Mouse (Mus musculus) MEL (cell line): ENCODE results near the gene Ccdc71. TPM values are rescaled to one million over a fixed set of nuclear protein-coding genes. Genes with fewer than 3 reads are reported as not detected.

ENCODE experiments used
- DNase-seq: peaks from one replicate; pipeline ENCODE4 v3.0.0; 2011; ENCODE audit warnings: low read depth, low spot score
- H3K27ac ChIP-seq: 2 replicates; pipeline ENCODE4 v1.5.1; 2012; ENCODE audit warnings: low read depth, mild to moderate bottlenecking, control low read depth, low read length, moderate library complexity; ENCODE audit not compliant: control insufficient read depth
- H3K27me3 ChIP-seq, 2 experiments: fragments of 150-350 bp in 1 of 2; sonication (generic) in 1 of 2; 2 replicates each; pipeline ENCODE4 v1.6.1; 2012; ENCODE audit warnings: low read length in 2 of 2, mild to moderate bottlenecking in 2 of 2, improper control_type of control experiment in 1 of 2, moderate library complexity in 1 of 2; ENCODE audit not compliant: insufficient read depth in 2 of 2, control insufficient read depth in 1 of 2
- H3K36me3 ChIP-seq, 2 experiments: 2 replicates each; pipeline ENCODE4 v1.6.1; 2012 to 2014; ENCODE audit warnings: low read length in 2 of 2, improper control_type of control experiment in 1 of 2, inconsistent platforms in 1 of 2, mild to moderate bottlenecking in 1 of 2; ENCODE audit not compliant: insufficient read depth in 2 of 2, control insufficient read depth in 1 of 2
- H3K4me1 ChIP-seq, 2 experiments: fragments of 150-350 bp in 1 of 2; sonication (generic) in 1 of 2; 2 replicates each; pipeline ENCODE4 v1.6.1; 2012; ENCODE audit warnings: low read length in 2 of 2, improper control_type of control experiment in 1 of 2, mild to moderate bottlenecking in 1 of 2; ENCODE audit not compliant: insufficient read depth in 2 of 2, control insufficient read depth in 1 of 2
- H3K4me3 ChIP-seq, 2 experiments: fragments of 150-350 bp in 1 of 2; sonication (generic) in 1 of 2; 2 replicates each; pipeline ENCODE4 v1.5.1; 2012; ENCODE audit warnings: low read depth in 2 of 2, low read length in 2 of 2, mild to moderate bottlenecking in 2 of 2, moderate library complexity in 2 of 2, control low read depth in 1 of 2, improper control_type of control experiment in 1 of 2; ENCODE audit not compliant: control insufficient read depth in 1 of 2, insufficient read depth in 1 of 2
- H3K79me2 ChIP-seq: 2 replicates; pipeline ENCODE4 v1.6.1; 2012; ENCODE audit warnings: mild to moderate bottlenecking, low read length, moderate library complexity; ENCODE audit not compliant: control insufficient read depth, poor library complexity, insufficient read depth
- H3K9ac ChIP-seq: 2 replicates; pipeline ENCODE4 v1.6.1; 2012; ENCODE audit warnings: low read depth, mild to moderate bottlenecking, control low read depth, low read length, moderate library complexity; ENCODE audit not compliant: control insufficient read depth, poor library complexity, severe bottlenecking
- H3K9me3 ChIP-seq: fragments of 150-350 bp; sonication (generic); replicated peaks from 2 replicates; pipeline ENCODE4 v1.6.1; 2012; ENCODE audit warnings: mild to moderate bottlenecking, low read length, improper control_type of control experiment, moderate library complexity; ENCODE audit not compliant: insufficient read depth
- BHLHE40 ChIP-seq: IDR thresholded peaks from 2 replicates; pipeline ENCODE4 v1.6.1; 2012; ENCODE audit warnings: low read depth, mild to moderate bottlenecking, inconsistent platforms, low read length, improper control_type of control experiment, borderline replicate concordance
- CHD2 ChIP-seq: IDR thresholded peaks from 2 replicates; pipeline ENCODE4 v1.6.1; 2011; ENCODE audit warnings: low read length, improper control_type of control experiment
- CTCF ChIP-seq, 3 experiments: IDR thresholded peaks in 2 of 3; conservative IDR thresholded peaks in 1 of 3; 2 replicates each; pipeline ENCODE4 v1.5.1; 2011 to 2012; ENCODE audit warnings: low read length in 3 of 3, low read depth in 2 of 3, mild to moderate bottlenecking in 2 of 3, improper control_type of control experiment in 1 of 3, inconsistent platforms in 1 of 3, mixed read lengths in 1 of 3, moderate library complexity in 1 of 3; ENCODE audit not compliant: control insufficient read depth in 1 of 3, insufficient read depth in 1 of 3, poor library complexity in 1 of 3, severe bottlenecking in 1 of 3
- E2F4 ChIP-seq: IDR thresholded peaks from 2 replicates; pipeline ENCODE4 v1.6.1; 2011; ENCODE audit warnings: low read depth, low read length, improper control_type of control experiment, borderline replicate concordance
- GATA1 ChIP-seq: IDR thresholded peaks from 2 replicates; pipeline ENCODE4 v1.6.1; 2011; ENCODE audit warnings: low read depth, low read length, improper control_type of control experiment
- JUND ChIP-seq: IDR thresholded peaks from 2 replicates; pipeline ENCODE4 v1.6.1; 2011; ENCODE audit warnings: low read depth, mild to moderate bottlenecking, improper control_type of control experiment, low read length
- MAX ChIP-seq: IDR thresholded peaks from 2 replicates; pipeline ENCODE4 v1.6.1; 2011; ENCODE audit warnings: low read length, improper control_type of control experiment
- MAZ ChIP-seq: IDR thresholded peaks from 2 replicates; pipeline ENCODE4 v1.6.1; 2012; ENCODE audit warnings: low read depth, mild to moderate bottlenecking, inconsistent platforms, low read length, improper control_type of control experiment
- MEF2A ChIP-seq: IDR thresholded peaks from 2 replicates; pipeline ENCODE4 v1.6.1; 2014; ENCODE audit warnings: low read depth, mild to moderate bottlenecking, inconsistent platforms, low read length, improper control_type of control experiment; ENCODE audit not compliant: poor library complexity, insufficient replicate concordance, severe bottlenecking; ENCODE audit errors: extremely low read depth
- MXI1 ChIP-seq: IDR thresholded peaks from 2 replicates; pipeline ENCODE4 v1.6.1; 2011; ENCODE audit warnings: mild to moderate bottlenecking, low read depth, low read length, improper control_type of control experiment
- MYB ChIP-seq: IDR thresholded peaks from 2 replicates; pipeline ENCODE4 v1.6.1; 2011; ENCODE audit warnings: mild to moderate bottlenecking, low read depth, low read length, improper control_type of control experiment
- MYC ChIP-seq: IDR thresholded peaks from 2 replicates; pipeline ENCODE4 v1.6.1; 2011; ENCODE audit warnings: low read depth, mild to moderate bottlenecking, low read length, improper control_type of control experiment, moderate library complexity
- NELFE ChIP-seq: IDR thresholded peaks from 2 replicates; pipeline ENCODE4 v1.6.1; 2011; ENCODE audit warnings: low read depth, low read length, improper control_type of control experiment
- POLR2AphosphoS2 ChIP-seq: IDR thresholded peaks from 2 replicates; pipeline ENCODE4 v1.6.1; 2011; ENCODE audit warnings: low read length, improper control_type of control experiment
- RCOR1 ChIP-seq: IDR thresholded peaks from 2 replicates; pipeline ENCODE4 v1.6.1; 2012; ENCODE audit warnings: low read depth, mild to moderate bottlenecking, inconsistent platforms, low read length, improper control_type of control experiment
- TAL1 ChIP-seq: IDR thresholded peaks from 2 replicates; pipeline ENCODE4 v1.6.1; 2012; ENCODE audit warnings: mild to moderate bottlenecking, inconsistent platforms, low read length, moderate library complexity, mixed read lengths
- TCF12 ChIP-seq: IDR thresholded peaks from 2 replicates; pipeline ENCODE4 v1.6.1; 2014; ENCODE audit warnings: low read depth, mild to moderate bottlenecking, inconsistent platforms, low read length, improper control_type of control experiment, moderate library complexity
- USF1 ChIP-seq: IDR thresholded peaks from 2 replicates; pipeline ENCODE4 v1.6.1; 2014; ENCODE audit warnings: low read depth, mild to moderate bottlenecking, inconsistent platforms, low read length, improper control_type of control experiment, moderate library complexity
- ZKSCAN1 ChIP-seq: IDR thresholded peaks from 2 replicates; pipeline ENCODE4 v1.6.1; 2012; ENCODE audit warnings: low read depth, mild to moderate bottlenecking, inconsistent platforms, low read length, improper control_type of control experiment, moderate library complexity
- polyA plus RNA-seq, 2 experiments: library from polyadenylated mRNA; stranded (reverse) in 1 of 2; unstranded in 1 of 2; fragments of >175 nt in 1 of 2; fragments of >200 nt in 1 of 2; gene quantifications; 2 replicates each; pipeline versions ENCODE4 v1.2.1 to v1.2.4; 2012; ENCODE audit warnings: low replicate concordance in 2 of 2, low read depth in 1 of 2; ENCODE audit not compliant: insufficient read length in 2 of 2, insufficient read depth in 1 of 2, missing spikeins in 1 of 2
- total RNA-seq: library from RNA; depleted of rRNA; stranded (reverse); fragments of 300-350 nt; gene quantifications from 2 replicates; pipeline ENCODE4 v1.2.3, GENCODE M21; 2012

Ccdc71 gene
- total and polyA plus RNA-seq, 3 experiments, result 23.1 to 39.9 TPM; not detected in 1

GRCm38 (mm10) chr9:108452291-108452906 lies 7.9 kb upstream of the Ccdc71 start (continued):
- TF ChIP-seq MAZ, result peak; percentile 73; the same call in 1 of the 2 replicates
- TF ChIP-seq MAX, result no peak
- TF ChIP-seq RCOR1, result 0 out of 2 replicates have a peak, but pooled peaks have one; percentile 31
- TF ChIP-seq CHD2, result no peak
- TF ChIP-seq CTCF (IDR thresholded peaks at IDR 0.05 in 2 of 3, conservative IDR thresholded peaks at IDR 0.05 in 1 of 3; ENCODE audit: control insufficient read depth in 1 of 3, insufficient read depth in 1 of 3, low read depth in 2 of 3, low read length in 3 of 3, poor library complexity in 1 of 3, severe bottlenecking in 1 of 3), result peak; percentile 81 to 96 (median 90)
- peak; percentile 55; the same call in 1 of the 2 replicates for TF ChIP-seq TCF12
- no peak for TF ChIP-seq POLR2AphosphoS2
- no peak for TF ChIP-seq TAL1
- peak; percentile 41; the same call in 1 of the 2 replicates for TF ChIP-seq MXI1
- TF ChIP-seq NELFE, result no peak
- TF ChIP-seq ZKSCAN1, result 0 out of 2 replicates have a peak, but pooled peaks have one; percentile 14
- TF ChIP-seq BHLHE40, result no peak
- TF ChIP-seq E2F4, result no peak
- TF ChIP-seq MEF2A, result no peak
- TF ChIP-seq JUND, result no peak
- no peak for TF ChIP-seq MYB

DNA sequence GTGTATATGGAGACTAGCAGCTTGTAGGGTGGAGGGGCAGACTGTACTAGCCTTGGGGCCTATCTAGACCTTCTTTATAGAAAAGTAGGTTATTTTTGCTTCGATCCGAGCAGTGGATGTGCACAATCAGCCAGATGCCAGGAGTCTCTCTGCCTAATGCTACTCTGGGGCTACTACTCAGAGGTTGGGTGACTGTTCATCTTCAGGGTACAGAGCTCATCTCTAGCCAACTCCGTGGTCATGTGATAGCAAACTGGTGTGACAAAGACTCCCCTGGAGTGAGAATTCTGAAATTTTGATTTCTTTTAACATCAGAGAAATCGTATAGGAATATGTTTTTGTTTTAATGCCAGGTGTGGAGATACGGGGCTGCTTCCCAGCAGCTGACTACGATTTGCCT lies 7.4 kb upstream of the Ccdc71 start:
- Histone ChIP-seq H3K9me3 (no peaks in the 10 kb centered on the region), H3K4me1 (peaks cover 25 to 65% of the 10 kb centered on the region in 2 experiments), H3K9ac (peak overlapping the region; percentile 50), H3K4me3 (peak overlapping the region; percentile 69 to 80), H3K36me3 (peaks cover 0 to 29% of the 10 kb centered on the region in 2 experiments; a peak in 2 of 4 replicates), H3K27ac (peak overlapping the region; percentile 37), H3K27me3 (no peaks in the 10 kb centered on the region)
- TF ChIP-seq GATA1 (no peak), MYB (no peak), MYC (0 out of 2 replicates have a peak, but pooled peaks have one; percentile 6), USF1 (peak; percentile 66; the same call in 1 of the 2 replicates)
- TF ChIP-seq, all 39 proteins: peak for 2
- DNase-seq, result no peak
- peaks cover 5% of the 10 kb centered on the region for H3K79me2 ChIP-seq
